Mouse (Mus musculus): ENCODE results near the gene Six2. TPM values are rescaled to one million over a fixed set of nuclear protein-coding genes. Genes with fewer than 3 reads are reported as not detected.

Six2 gene
- total and polyA plus RNA-seq, 3 experiments: 0.04 to 0.40 TPM; not detected in 1

GRCm38 (mm10) chr17:85645312-85645711, 42.8 kb downstream of the Six2 start:
- no peak for DNase-seq (ENCODE audit: extremely low read depth)
- Histone ChIP-seq H3K27ac (ENCODE audit: insufficient read depth, low read depth) (no peak overlapping the region), H3K9ac (ENCODE audit: insufficient read depth, low read depth) (no peak overlapping the region), H3K9me3 (replicated peaks; ENCODE audit: low read length) (no peaks in the 10 kb centered on the region), H3K4me3 (replicated peaks in 1 of 3; ENCODE audit: low read depth in 2 of 3, low read length in 2 of 3, poor library complexity in 1 of 3) (no peak overlapping the region), H3K36me3 (replicated peaks in 1 of 2; ENCODE audit: control insufficient read depth in 1 of 2, insufficient read depth in 1 of 2, low read length in 1 of 2) (no peaks in the 10 kb centered on the region), H3K79me2 (replicated peaks; ENCODE audit: control insufficient read depth, extremely low read depth, insufficient read depth, poor library complexity, severe bottlenecking) (no peaks in the 10 kb centered on the region), H3K4me2 (ENCODE audit: insufficient read depth, low read depth, poor library complexity, severe bottlenecking) (peak overlapping the region; percentile 58; the same call in 1 of the 2 replicates), H3K27me3 (replicated peaks) (no peaks in the 10 kb centered on the region), H3K4me1 (ENCODE audit: control insufficient read depth in 1 of 2, insufficient read depth in 2 of 2) (peaks cover 0 to 5% of the 10 kb centered on the region in 2 experiments; a peak in 2 of 4 replicates)
- in situ Hi-C loops (cut with MboI; ENCODE audit: low pct_ligation_motif_present, low pct_unique_long_range_greater_than_20kb, low sequenced_read_pairs): loop anchor here (25.0 kb wide), 1 partner anchor 808 kb away; no protein-coding TSS in a partner anchor
- no peak for TF ChIP-seq EP300 (IDR thresholded peaks at IDR 0.05; ENCODE audit: low read length)
- no peak for TF ChIP-seq MAX (IDR thresholded peaks at IDR 0.05; ENCODE audit: low read length)
- TF ChIP-seq SMC3 (IDR thresholded peaks at IDR 0.05; ENCODE audit: low read depth, low read length): no peak
- no peak for TF ChIP-seq NRF1 (IDR thresholded peaks at IDR 0.05; ENCODE audit: low read depth, low read length)
- no peak for TF ChIP-seq TBP (conservative IDR thresholded peaks at IDR 0.05; ENCODE audit: low read depth, low read length)
- no peak for TF ChIP-seq E2F4 (IDR thresholded peaks at IDR 0.05; ENCODE audit: insufficient replicate concordance, low read depth, low read length)
- TF ChIP-seq ZC3H11A (IDR thresholded peaks at IDR 0.05; ENCODE audit: low read depth, low read length): no peak
- no peak for TF ChIP-seq ETS1 (conservative IDR thresholded peaks at IDR 0.05; ENCODE audit: low read depth, low read length)
- dilution Hi-C loops (cut with MboI; ENCODE audit: extremely low pct_ligation_motif_present, extremely low pct_unique_long_range_greater_than_20kb, low sequenced_read_pairs): no loop called here

GRCm38 (mm10) chr17:85637876-85638275, 50.2 kb downstream of the Six2 start:
- no peak for DNase-seq (ENCODE audit: extremely low read depth)
- TF ChIP-seq HCFC1 (IDR thresholded peaks at IDR 0.05; ENCODE audit: low read depth, low read length): no peak
- no peak for TF ChIP-seq SIN3A (IDR thresholded peaks at IDR 0.05; ENCODE audit: low read length)
- no peak for TF ChIP-seq ZMIZ1 (IDR thresholded peaks at IDR 0.05; ENCODE audit: low read depth, low read length)
- TF ChIP-seq ZC3H11A (IDR thresholded peaks at IDR 0.05; ENCODE audit: low read depth, low read length): no peak
- TF ChIP-seq E2F4 (IDR thresholded peaks at IDR 0.05; ENCODE audit: insufficient replicate concordance, low read depth, low read length): no peak
- dilution Hi-C loops (cut with MboI; ENCODE audit: extremely low pct_ligation_motif_present, extremely low pct_unique_long_range_greater_than_20kb, low sequenced_read_pairs): no loop called here

More at GRCm38 (mm10) chr17:85637876-85638275, 50.2 kb downstream of the Six2 start:
- Histone ChIP-seq H3K79me2 (replicated peaks; ENCODE audit: control insufficient read depth, extremely low read depth, insufficient read depth, poor library complexity, severe bottlenecking) (no peaks in the 10 kb centered on the region), H3K4me1 (ENCODE audit: control insufficient read depth in 1 of 2, insufficient read depth in 2 of 2) (no peaks in the 10 kb centered on the region), H3K27ac (ENCODE audit: insufficient read depth, low read depth) (no peak overlapping the region), H3K27me3 (replicated peaks) (peaks cover 10% of the 10 kb centered on the region), H3K4me3 (replicated peaks in 1 of 3; ENCODE audit: low read depth in 2 of 3, low read length in 2 of 3, poor library complexity in 1 of 3) (no peak overlapping the region), H3K4me2 (ENCODE audit: insufficient read depth, low read depth, poor library complexity, severe bottlenecking) (no peak overlapping the region), H3K9me3 (replicated peaks; ENCODE audit: low read length) (no peaks in the 10 kb centered on the region), H3K9ac (ENCODE audit: insufficient read depth, low read depth) (no peak overlapping the region), H3K36me3 (replicated peaks in 1 of 2; ENCODE audit: control insufficient read depth in 1 of 2, insufficient read depth in 1 of 2, low read length in 1 of 2) (no peaks in the 10 kb centered on the region)
- in situ Hi-C loops (cut with MboI; ENCODE audit: low pct_ligation_motif_present, low pct_unique_long_range_greater_than_20kb, low sequenced_read_pairs): loop anchor here (10.0 to 25.0 kb wide), 2 partner anchors 453 to 801 kb away; no protein-coding TSS in a partner anchor

Other genes with a start within 250 kb of the Six2 start
- gene Six3, start 74.7 kb downstream of the Six2 start, total RNA-seq (2012; rRNA removed): not detected in 2 replicates
- not detected in 2 replicates for gene Six3, start 74.7 kb downstream of the Six2 start, total RNA-seq (2014; rRNA removed)
- not detected in 2 replicates for gene Six3, start 74.7 kb downstream of the Six2 start, polyA plus RNA-seq (2012; ENCODE audit: insufficient read length, low read depth)